Comparison of ENCODE assay signal across 7 mouse cellular contexts in the genomic region with DNA sequence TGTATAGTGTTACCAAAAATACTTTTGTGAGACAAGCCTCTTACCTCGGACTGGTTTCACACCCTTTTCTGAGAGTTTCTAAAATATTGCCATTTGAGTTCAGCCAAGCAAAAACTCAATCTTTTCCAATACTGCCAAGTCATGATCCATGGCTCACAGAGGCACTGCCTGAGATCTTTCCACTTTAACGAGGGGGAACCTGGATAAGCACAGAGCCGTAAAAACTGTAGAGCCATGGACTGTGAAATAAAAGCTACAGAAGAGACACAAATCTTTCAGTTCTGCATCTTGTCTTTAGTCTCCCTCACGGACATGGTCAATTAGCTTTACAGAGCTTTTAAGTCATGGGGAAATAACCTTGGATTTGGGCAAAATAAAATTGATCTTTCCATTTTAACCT. TPM values are rescaled to one million over a fixed set of nuclear protein-coding genes. Genes with fewer than 3 reads are reported as not detected.
A peak's percentile ranks its signal among the peaks of the same experiment; 100 is the strongest.
DNase-seq lines count a peak whose midpoint lies in the region; ATAC-seq and TF ChIP-seq lines count a peak whose summit lies in the region.

No protein-coding gene starts in this region.

- no peaks in the 10 kb centered on the region for H3K9me3 ChIP-seq in lung, embryonic 16.5 days (ENCODE audit: control insufficient read depth, low read length)
- H3K9me3 ChIP-seq in limb, embryonic 13.5 days, result no peaks in the 10 kb centered on the region
- no peaks in the 10 kb centered on the region for H3K9me3 ChIP-seq in stomach, embryonic 15.5 days

- TF ChIP-seq POLR2A in embryonic fibroblast, embryonic 13.5 days (IDR thresholded peaks at IDR 0.05; ENCODE audit: low read depth, low read length), result peak; percentile 33

- H3K4me2 ChIP-seq in lung, embryonic 16.5 days (ENCODE audit: low read depth, low read length), result peak overlapping the region; percentile 69
- H3K4me2 ChIP-seq in limb, embryonic 13.5 days (replicated peaks), result peak overlapping the region; percentile 71
- peak overlapping the region; percentile 61 for H3K4me2 ChIP-seq in stomach, embryonic 15.5 days

- peak overlapping the region; percentile 97 for H3K4me3 ChIP-seq in lung, embryonic 16.5 days (ENCODE audit: low read length)
- peak overlapping the region; percentile 85 for H3K4me3 ChIP-seq in embryonic fibroblast, embryonic 13.5 days (ENCODE audit: insufficient read depth, low read length)
- peak overlapping the region; percentile 97 for H3K4me3 ChIP-seq in limb, embryonic 13.5 days
- H3K4me3 ChIP-seq in stomach, embryonic 15.5 days (replicated peaks), result peak overlapping the region; percentile 88

- 51% methylated on average over 4 of the region's 4 CpGs for WGBS in lung, embryonic 16.5 days
- WGBS in limb, embryonic 13.5 days, result 27% methylated on average over 4 of the region's 4 CpGs
- 50% methylated on average over 4 of the region's 4 CpGs for WGBS in stomach, embryonic 15.5 days

- no peak overlapping the region; the same call in 1 of the 2 replicates for H3K27ac ChIP-seq in lung, embryonic 16.5 days (ENCODE audit: low read length)
- peak overlapping the region; percentile 5; the same call in 1 of the 2 replicates for H3K27ac ChIP-seq in embryonic fibroblast, embryonic 13.5 days (ENCODE audit: insufficient read depth, low read length)
- H3K27ac ChIP-seq in limb, embryonic 13.5 days, result no peak overlapping the region; the same call in 1 of the 2 replicates
- peak overlapping the region; percentile 85 for H3K27ac ChIP-seq in stomach, embryonic 15.5 days

- no peak for TF ChIP-seq CTCF in embryonic fibroblast, embryonic 13.5 days (IDR thresholded peaks at IDR 0.05; ENCODE audit: borderline replicate concordance, insufficient read depth, low read length)

- no peaks in the 10 kb centered on the region for H3K27me3 ChIP-seq in lung, embryonic 16.5 days (ENCODE audit: control insufficient read depth, insufficient read depth, low read depth, low read length)
- no peaks in the 10 kb centered on the region for H3K27me3 ChIP-seq in limb, embryonic 13.5 days
- no peaks in the 10 kb centered on the region for H3K27me3 ChIP-seq in stomach, embryonic 15.5 days (replicated peaks)

- H3K4me1 ChIP-seq in lung, embryonic 16.5 days (replicated peaks; ENCODE audit: control insufficient read depth, insufficient read depth, low read length), result peaks cover 19% of the 10 kb centered on the region
- H3K4me1 ChIP-seq in embryonic fibroblast, embryonic 13.5 days (ENCODE audit: control insufficient read depth, insufficient read depth, low read length), result peaks cover 11% of the 10 kb centered on the region
- H3K4me1 ChIP-seq in limb, embryonic 13.5 days, result peaks cover 37% of the 10 kb centered on the region
- H3K4me1 ChIP-seq in stomach, embryonic 15.5 days, result peaks cover 14% of the 10 kb centered on the region

- no peak for ATAC-seq in lung, embryonic 16.5 days (ENCODE audit: low read depth)
- ATAC-seq in limb, embryonic 13.5 days (ENCODE audit: low FRiP score, low read depth), result no peak
- no peak for ATAC-seq in stomach, embryonic 15.5 days (ENCODE audit: insufficient read depth, low FRiP score, low read depth)

- no peak for DNase-seq in lung, postnatal 10 days
- no peak for DNase-seq in cerebellum, postnatal 36 days
- no peak for DNase-seq in urinary bladder, postnatal 14 days (ENCODE audit: low spot score)

- H3K9ac ChIP-seq in lung, embryonic 16.5 days (ENCODE audit: low read length), result peak overlapping the region; percentile 99
- H3K9ac ChIP-seq in limb, embryonic 13.5 days, result peak overlapping the region; percentile 97
- peak overlapping the region; percentile 82; the same call in 1 of the 2 replicates for H3K9ac ChIP-seq in stomach, embryonic 15.5 days

- peaks cover 20% of the 10 kb centered on the region for H3K36me3 ChIP-seq in lung, embryonic 16.5 days (ENCODE audit: control insufficient read depth, insufficient read depth, low read length)
- H3K36me3 ChIP-seq in limb, embryonic 13.5 days, result peaks cover 26% of the 10 kb centered on the region
- H3K36me3 ChIP-seq in stomach, embryonic 15.5 days, result peaks cover 22% of the 10 kb centered on the region; the same call in 1 of the 2 replicates

RNA-seq across cellular contexts. Expression of a gene that starts 1.1 kb away (rescaled TPM):
- 390 and 418 TPM in 2 replicates for polyA plus RNA-seq in lung, embryonic 16.5 days (2015; fragmentation: Nextera tagmentation; extraction: Ambion mirVana)
- 357 and 363 TPM in 2 replicates for polyA plus RNA-seq in embryonic fibroblast, embryonic 13.5 days (2011; ENCODE audit: insufficient read length, low read depth, missing spikeins)
- 597 and 611 TPM in 2 replicates for polyA plus RNA-seq in limb, embryonic 13.5 days (2015; fragmentation: Nextera tagmentation; extraction: Ambion mirVana)
- 575 TPM in 2 replicates for polyA plus RNA-seq in stomach, embryonic 15.5 days (2015; fragmentation: Nextera tagmentation; extraction: Ambion mirVana)

RNA-seq across cellular contexts. Expression of a gene that starts 37.6 kb away (rescaled TPM):
- polyA plus RNA-seq in lung, embryonic 16.5 days (2015; fragmentation: Nextera tagmentation; extraction: Ambion mirVana), result 23.5 and 24.0 TPM in 2 replicates
- polyA plus RNA-seq in embryonic fibroblast, embryonic 13.5 days (2011; ENCODE audit: insufficient read length, low read depth, missing spikeins), result 89.5 and 89.9 TPM in 2 replicates
- 40.3 and 43.8 TPM in 2 replicates for polyA plus RNA-seq in limb, embryonic 13.5 days (2015; fragmentation: Nextera tagmentation; extraction: Ambion mirVana)
- polyA plus RNA-seq in stomach, embryonic 15.5 days (2015; fragmentation: Nextera tagmentation; extraction: Ambion mirVana), result 33.9 and 34.9 TPM in 2 replicates

RNA-seq across cellular contexts. Expression of a gene that starts 51.1 kb away (rescaled TPM):
- 3.9 and 5.4 TPM in 2 replicates for polyA plus RNA-seq in lung, embryonic 16.5 days (2015; fragmentation: Nextera tagmentation; extraction: Ambion mirVana)
- 0.72 TPM in 1 of 2 replicates, not detected in the other for polyA plus RNA-seq in embryonic fibroblast, embryonic 13.5 days (2011; ENCODE audit: insufficient read length, low read depth, missing spikeins)
- polyA plus RNA-seq in limb, embryonic 13.5 days (2015; fragmentation: Nextera tagmentation; extraction: Ambion mirVana), result 9.0 and 9.1 TPM in 2 replicates
- polyA plus RNA-seq in stomach, embryonic 15.5 days (2015; fragmentation: Nextera tagmentation; extraction: Ambion mirVana), result 25.4 and 30.3 TPM in 2 replicates

Comparison
In these comparisons a context has a peak if more than half of its experiments do, and no peak if none do; other contexts are left out.
1. H3K27ac ChIP-seq: peak in embryonic fibroblast, embryonic 13.5 days (single experiment) and stomach, embryonic 15.5 days (single experiment); none in lung, embryonic 16.5 days (single experiment) and limb, embryonic 13.5 days (single experiment).
2. Peak in every context shown above with its lines, with median percentiles within 50 percentile points of each other: H3K4me2 ChIP-seq, H3K4me3 ChIP-seq and H3K9ac ChIP-seq.